Mouse (Mus musculus) embryonic fibroblast, embryonic 13.5 days (primary cell): ENCODE measurements around the gene Imp3. TPM values are rescaled to one million over a fixed set of nuclear protein-coding genes. Genes with fewer than 3 reads are reported as not detected.

Experiments
- H3K27ac ChIP-seq: 2 replicates; pipeline ENCODE4 v1.5.1; 2012; ENCODE audit warnings: low read length, control low read depth, inconsistent platforms; ENCODE audit not compliant: insufficient read depth
- H3K4me1 ChIP-seq: 2 replicates; pipeline ENCODE4 v1.6.1; 2011; ENCODE audit warnings: low read length; ENCODE audit not compliant: control insufficient read depth, insufficient read depth
- H3K4me3 ChIP-seq: 2 replicates; pipeline ENCODE4 v1.5.1; 2011; ENCODE audit warnings: mild to moderate bottlenecking, control low read depth, low read length; ENCODE audit not compliant: insufficient read depth
- CTCF ChIP-seq: IDR thresholded peaks from 2 replicates; pipeline ENCODE4 v1.5.1; 2011; ENCODE audit warnings: mild to moderate bottlenecking, control low read depth, low read length, moderate library complexity, borderline replicate concordance; ENCODE audit not compliant: insufficient read depth
- POLR2A ChIP-seq: IDR thresholded peaks from 2 replicates; pipeline ENCODE4 v1.6.1; 2011; ENCODE audit warnings: low read depth, mild to moderate bottlenecking, control low read depth, low read length, moderate library complexity
- polyA plus RNA-seq: library from polyadenylated mRNA; stranded (reverse); fragments of >200 nt; gene quantifications from 2 replicates; pipeline ENCODE4 v1.2.4, GENCODE M21; 2011; ENCODE audit warnings: low read depth; ENCODE audit not compliant: missing spikeins, insufficient read length

The Imp3 gene
- polyA plus RNA-seq, 1 experiment = 107 TPM

- Histone ChIP-seq H3K4me3 (no peak overlapping the region), H3K27ac (peak overlapping the region; percentile 54), H3K4me1 (no peaks in the 10 kb centered on the region)
- TF ChIP-seq CTCF = no peak
- TF ChIP-seq POLR2A = no peak
Measured at GRCm38 (mm10) chr9:56956966-56957675, 19.8 kb downstream of the Imp3 start.

- Histone ChIP-seq H3K4me3 (no peak overlapping the region), H3K4me1 (no peaks in the 10 kb centered on the region), H3K27ac (no peak overlapping the region)
- TF ChIP-seq CTCF = no peak
- no peak for TF ChIP-seq POLR2A
Measured at GRCm38 (mm10) chr9:56958689-56959088, 21.4 kb downstream of the Imp3 start.

- TF ChIP-seq POLR2A = no peak
- no peak for TF ChIP-seq CTCF
- Histone ChIP-seq H3K27ac (no peak overlapping the region), H3K4me1 (no peaks in the 10 kb centered on the region), H3K4me3 (no peak overlapping the region)
Measured at GRCm38 (mm10) chr9:56961591-56961990, 24.3 kb downstream of the Imp3 start.

GRCm38 (mm10) chr9:56970158-56970557, 32.9 kb downstream of the Imp3 start:
- H3K27ac ChIP-seq = peak overlapping the region; percentile 73
- no peak overlapping the region for H3K4me3 ChIP-seq
- TF ChIP-seq CTCF (no peak), POLR2A (no peak)
- H3K4me1 ChIP-seq = peaks cover 9% of the 10 kb centered on the region

- peaks cover 9% of the 10 kb centered on the region for H3K4me1 ChIP-seq
- no peak overlapping the region for H3K27ac ChIP-seq
- no peak for TF ChIP-seq POLR2A
- no peak for TF ChIP-seq CTCF
- H3K4me3 ChIP-seq = no peak overlapping the region
Measured at GRCm38 (mm10) chr9:56973960-56974524, 36.8 kb downstream of the Imp3 start.

- Histone ChIP-seq H3K27ac (no peak overlapping the region), H3K4me3 (no peak overlapping the region), H3K4me1 (peaks cover 5% of the 10 kb centered on the region; the same call in 1 of the 2 replicates)
- TF ChIP-seq CTCF = no peak
Measured at GRCm38 (mm10) chr9:56975199-56975598, 37.9 kb downstream of the Imp3 start.

- TF ChIP-seq CTCF (no peak), POLR2A (no peak)
- Histone ChIP-seq H3K27ac (no peak overlapping the region), H3K4me3 (no peak overlapping the region), H3K4me1 (peaks cover 7% of the 10 kb centered on the region; the same call in 1 of the 2 replicates)
Measured at GRCm38 (mm10) chr9:56980186-56980585, 42.9 kb downstream of the Imp3 start.

GRCm38 (mm10) chr9:56981502-56981901, 44.2 kb downstream of the Imp3 start:
- H3K27ac ChIP-seq = peak overlapping the region; percentile 90
- no peak overlapping the region for H3K4me3 ChIP-seq
- H3K4me1 ChIP-seq = peaks cover 7% of the 10 kb centered on the region; the same call in 1 of the 2 replicates
- TF ChIP-seq POLR2A = peak; percentile 52; the same call in 1 of the 2 replicates
- TF ChIP-seq CTCF = no peak

Other genes starting within 250 kb of the Imp3 start
- gene Lingo1, start 141.0 kb upstream of the Imp3 start, polyA plus RNA-seq = 3.7 and 5.2 TPM in 2 replicates
- gene Odf3l1, start 72.8 kb upstream of the Imp3 start, polyA plus RNA-seq = not detected in 2 replicates
- 48.4 and 76.1 TPM in 2 replicates for gene Cspg4, start 72.4 kb upstream of the Imp3 start, polyA plus RNA-seq
- gene Snx33, start 9.1 kb upstream of the Imp3 start, polyA plus RNA-seq = 18.1 and 20.7 TPM in 2 replicates
- 14.1 and 14.5 TPM in 2 replicates for gene Snupn, start 13.4 kb downstream of the Imp3 start, polyA plus RNA-seq
- gene Ptpn9, start 57.4 kb downstream of the Imp3 start, polyA plus RNA-seq = 74.5 and 79.8 TPM in 2 replicates
- gene Sin3a, start 134.6 kb downstream of the Imp3 start, polyA plus RNA-seq = 34.3 and 49.7 TPM in 2 replicates
- gene Man2c1, start 193.2 kb downstream of the Imp3 start, polyA plus RNA-seq = 81.2 and 86.1 TPM in 2 replicates
- gene Neil1, start 210.8 kb downstream of the Imp3 start, polyA plus RNA-seq = 6.5 and 7.0 TPM in 2 replicates
- 48.4 and 52.4 TPM in 2 replicates for gene Commd4, start 220.9 kb downstream of the Imp3 start, polyA plus RNA-seq